Mouse (Mus musculus) stomach, postnatal 0 days (tissue): Measurements from ENCODE around the gene Sbf2. TPM values are rescaled to one million over a fixed set of nuclear protein-coding genes. Genes with fewer than 3 reads are reported as not detected.

Source experiments
- ATAC-seq: fragments of 200-750 bp; cut with Nextera tagmentation; 2 replicates; pipeline ENCODE4 v1.8.0; 2017; ENCODE audit not compliant: low FRiP score, low TSS enrichment
- DNase-seq: peaks from one replicate; pipeline ENCODE4 v3.0.0-alpha.2; 2016; ENCODE audit warnings: low spot score
- H3K27ac ChIP-seq: fragments of 300-500 bp; sonication (generic); replicated peaks from 2 replicates; pipeline ENCODE4 v1.5.1; 2014; ENCODE audit warnings: mild to moderate bottlenecking, control low read depth
- H3K27me3 ChIP-seq: fragments of 300-500 bp; sonication (generic); 2 replicates; pipeline ENCODE4 v1.6.1; 2014; ENCODE audit warnings: low read length; ENCODE audit not compliant: control insufficient read depth, insufficient read depth
- H3K36me3 ChIP-seq: fragments of 300-500 bp; sonication (generic); 2 replicates; pipeline ENCODE4 v1.6.1; 2014; ENCODE audit warnings: low read length, mixed read lengths; ENCODE audit not compliant: control insufficient read depth, insufficient read depth
- H3K4me1 ChIP-seq: fragments of 300-500 bp; sonication (generic); replicated peaks from 2 replicates; pipeline ENCODE4 v1.6.1; 2014; ENCODE audit warnings: antibody characterized with exemption; ENCODE audit not compliant: control insufficient read depth, insufficient read depth
- H3K4me2 ChIP-seq: fragments of 300-500 bp; sonication (generic); replicated peaks from 2 replicates; pipeline ENCODE4 v1.6.1; 2014; ENCODE audit warnings: low read depth, mild to moderate bottlenecking, control low read depth, moderate library complexity
- H3K4me3 ChIP-seq: fragments of 300-500 bp; sonication (generic); 2 replicates; pipeline ENCODE4 v1.5.1; 2014; ENCODE audit warnings: low read depth, low read length, control low read depth
- H3K9ac ChIP-seq: fragments of 300-500 bp; sonication (generic); 2 replicates; pipeline ENCODE4 v1.6.1; 2014; ENCODE audit warnings: mild to moderate bottlenecking, low read length, control low read depth, mixed read lengths
- H3K9me3 ChIP-seq: fragments of 300-500 bp; sonication (generic); 2 replicates; pipeline ENCODE4 v1.6.1; 2016; ENCODE audit warnings: low read length; ENCODE audit not compliant: control insufficient read depth
- CTCF ChIP-seq: IDR thresholded peaks from 2 replicates; pipeline ENCODE4 v1.5.1; 2016; ENCODE audit warnings: antibody characterized with exemption, low read depth, mild to moderate bottlenecking, moderate library complexity
- EP300 ChIP-seq: optimal IDR thresholded peaks from 2 replicates; pipeline ENCODE3; 2016; ENCODE audit warnings: antibody characterized with exemption
- WGBS: fragments of 180-500 bp; shearing (Covaris S2); extraction: QIAGEN DNeasy Blood & Tissue Kit; methylation state at CpG from one replicate; pipeline ENCODE4 v1.1.7; 2014; 5-methylcytosine and 5-hydroxymethylcytosine counted together
- polyA plus RNA-seq: library from polyadenylated mRNA; unstranded; fragments of >200 nt; fragmentation: Nextera tagmentation; extraction: Ambion mirVana; gene quantifications from 2 replicates; pipeline ENCODE4 v1.2.1, GENCODE M21; 2015

Sbf2 gene
- polyA plus RNA-seq, 1 experiment from 2014 or later, result 14.9 TPM

DNA sequence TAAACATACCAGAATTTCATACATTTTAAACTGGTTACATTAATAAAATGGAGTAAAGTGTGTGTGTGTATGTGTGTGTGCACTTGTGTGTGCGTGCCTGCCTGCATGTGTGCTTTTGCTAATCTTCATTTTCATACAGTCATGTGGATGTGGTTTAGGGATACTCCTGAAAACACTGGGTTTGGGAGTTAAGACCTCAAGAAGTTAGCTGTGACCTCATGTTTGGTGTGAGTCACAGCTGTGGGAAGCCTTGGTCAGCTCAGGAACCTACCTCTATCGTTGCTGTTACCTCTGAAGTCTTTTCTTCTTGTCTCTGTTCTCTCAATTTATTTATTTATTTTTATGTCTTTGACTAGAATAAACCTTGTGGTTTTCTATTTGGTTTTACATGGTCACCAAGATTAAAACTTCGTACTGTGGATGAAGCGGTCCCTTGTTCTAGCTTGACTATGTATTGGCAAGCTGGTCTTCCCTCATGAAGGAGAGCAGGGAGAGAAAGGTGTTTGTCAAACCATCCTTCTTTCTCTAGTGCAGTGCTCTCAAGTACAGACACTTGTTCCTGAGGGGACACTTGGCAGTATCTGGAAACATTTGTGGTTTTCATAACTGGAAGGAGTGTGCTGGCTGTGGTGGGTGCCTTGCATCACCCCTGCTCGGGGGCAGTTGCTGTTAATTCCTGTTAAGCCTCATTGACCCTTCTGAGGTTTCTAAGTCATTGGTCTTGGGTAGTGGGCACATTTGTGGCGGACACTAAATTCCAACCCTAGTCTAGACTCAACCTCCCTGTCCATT is 331.0 kb downstream of the Sbf2 start:
- H3K9me3 ChIP-seq, result no peaks in the 10 kb centered on the region
- H3K9ac ChIP-seq, result no peak overlapping the region
- TF ChIP-seq CTCF (no peak), EP300 (no peak)
- peaks cover 12% of the 10 kb centered on the region; the same call in 1 of the 2 replicates for H3K36me3 ChIP-seq
- DNase-seq, result no peak
- H3K4me2 ChIP-seq, result no peak overlapping the region
- H3K4me1 ChIP-seq, result peaks cover 2% of the 10 kb centered on the region; the same call in 1 of the 2 replicates
- no peak overlapping the region for H3K4me3 ChIP-seq
- no peak for ATAC-seq
- WGBS, result 85% methylated on average over 6 of the region's 6 CpGs
- no peaks in the 10 kb centered on the region for H3K27me3 ChIP-seq
- no peak overlapping the region for H3K27ac ChIP-seq

- TF ChIP-seq EP300, result no peak
- no peak for TF ChIP-seq CTCF
- 77% methylated on average over 11 of the region's 11 CpGs for WGBS
- Histone ChIP-seq H3K9ac (no peak overlapping the region), H3K9me3 (no peaks in the 10 kb centered on the region), H3K4me1 (0 out of 2 replicates have a peak, but pooled peaks cover 2% of the 10 kb centered on the region), H3K27me3 (no peaks in the 10 kb centered on the region), H3K4me2 (no peak overlapping the region), H3K36me3 (peaks cover 12% of the 10 kb centered on the region; the same call in 1 of the 2 replicates), H3K4me3 (no peak overlapping the region), H3K27ac (no peak overlapping the region)
- no peak for ATAC-seq
- no peak for DNase-seq
These were observed 331.9 kb downstream of the Sbf2 start for GRCm38 (mm10) chr7:110282797-110283196.

GRCm38 (mm10) chr7:110281435-110282256 is 333.1 kb downstream of the Sbf2 start:
- TF ChIP-seq EP300 (no peak), CTCF (no peak)
- Histone ChIP-seq H3K4me2 (no peak overlapping the region), H3K4me1 (no peaks in the 10 kb centered on the region), H3K9me3 (no peaks in the 10 kb centered on the region), H3K27me3 (no peaks in the 10 kb centered on the region), H3K27ac (no peak overlapping the region), H3K4me3 (no peak overlapping the region), H3K9ac (no peak overlapping the region), H3K36me3 (peaks cover 14% of the 10 kb centered on the region; the same call in 1 of the 2 replicates)
- no peak for DNase-seq
- ATAC-seq, result no peak
- WGBS, result 86% methylated on average over 11 of the region's 11 CpGs

- no peaks in the 10 kb centered on the region for H3K4me1 ChIP-seq
- TF ChIP-seq EP300 (no peak), CTCF (no peak)
- H3K9ac ChIP-seq, result no peak overlapping the region
- H3K9me3 ChIP-seq, result no peaks in the 10 kb centered on the region
- peak overlapping the region; percentile 81 for H3K27ac ChIP-seq
- peaks cover 18% of the 10 kb centered on the region; the same call in 1 of the 2 replicates for H3K36me3 ChIP-seq
- H3K4me3 ChIP-seq, result no peak overlapping the region
- ATAC-seq (peak; percentile 96), DNase-seq (peak; percentile 88)
- no peak overlapping the region for H3K4me2 ChIP-seq
- no peaks in the 10 kb centered on the region for H3K27me3 ChIP-seq
- 61% methylated on average over 4 of the region's 4 CpGs for WGBS
These were observed 335.5 kb downstream of the Sbf2 start for GRCm38 (mm10) chr7:110279183-110279582.

- H3K36me3 ChIP-seq, result peaks cover 20% of the 10 kb centered on the region; the same call in 1 of the 2 replicates
- no peak for TF ChIP-seq CTCF
- TF ChIP-seq EP300, result no peak
- H3K9ac ChIP-seq, result no peak overlapping the region
- H3K4me2 ChIP-seq, result no peak overlapping the region
- no peak overlapping the region for H3K27ac ChIP-seq
- no peak overlapping the region for H3K4me3 ChIP-seq
- DNase-seq (no peak), ATAC-seq (no peak)
- H3K9me3 ChIP-seq, result no peaks in the 10 kb centered on the region
- H3K27me3 ChIP-seq, result no peaks in the 10 kb centered on the region
- WGBS, result 88% methylated on average over 5 of the region's 5 CpGs
- no peaks in the 10 kb centered on the region for H3K4me1 ChIP-seq
These were observed 336.9 kb downstream of the Sbf2 start for GRCm38 (mm10) chr7:110277734-110278245.
